Mouse (Mus musculus) NIH3T3 (cell line): ENCODE results near the gene Tpo.

Experiments used
- DNase-seq: peaks from one replicate; pipeline ENCODE4 v3.0.0-alpha.2; 2012; ENCODE audit warnings: low read depth

Tpo gene

GRCm38 (mm10) chr12:30017131-30017530 lies 115.3 kb downstream of the Tpo start:
- DNase-seq = no peak

- no peak for DNase-seq
Measured at GRCm38 (mm10) chr12:30015501-30015900, 116.9 kb downstream of the Tpo start.

GRCm38 (mm10) chr12:30008741-30009140 lies 123.7 kb downstream of the Tpo start:
- no peak for DNase-seq

- no peak for DNase-seq
Measured at GRCm38 (mm10) chr12:30006586-30006985, 125.8 kb downstream of the Tpo start.
